Mouse (Mus musculus) right cerebral cortex, adult 2 months (tissue): Measurements from ENCODE around the gene Tdp1.
A peak's percentile ranks its signal among the peaks of the same experiment; 100 is the strongest.

Experiments used
- DNase-seq, 2 experiments: peaks; one replicate each; pipeline ENCODE4 v3.0.0; 2021 to 2022; ENCODE audit warnings: low spot score in 2 of 2

Tdp1 gene

GRCm38 (mm10) chr12:99884269-99885261 lies at the start of gene Tdp1, which contains the start of gene Efcab11:
Tdp1 (plus strand) TSS chr12:99884517.
Efcab11 (minus strand) TSS chr12:99884439.
- DNase-seq = peak; percentile 88 to 89

GRCm38 (mm10) chr12:99836404-99837131 lies 47.7 kb upstream of the Tdp1 start:
- DNase-seq = peak; percentile 57 to 63

- DNase-seq = no peak
These were observed 46.8 kb upstream of the Tdp1 start for GRCm38 (mm10) chr12:99837528-99837927.

GRCm38 (mm10) chr12:99838109-99838508 lies 46.2 kb upstream of the Tdp1 start:
- no peak for DNase-seq

- DNase-seq = no peak
These were observed 45.6 kb upstream of the Tdp1 start for GRCm38 (mm10) chr12:99838703-99839102.

GRCm38 (mm10) chr12:99844951-99845350 lies 39.4 kb upstream of the Tdp1 start:
- no peak for DNase-seq

GRCm38 (mm10) chr12:99849996-99850395 lies 34.3 kb upstream of the Tdp1 start:
- DNase-seq = no peak

- DNase-seq = no peak
These were observed 30.7 kb upstream of the Tdp1 start for GRCm38 (mm10) chr12:99853323-99854258.

GRCm38 (mm10) chr12:99856011-99856410 lies 28.3 kb upstream of the Tdp1 start:
- no peak for DNase-seq

GRCm38 (mm10) chr12:99858664-99859063 lies 25.7 kb upstream of the Tdp1 start:
- DNase-seq = no peak

GRCm38 (mm10) chr12:99859391-99860100 lies 24.8 kb upstream of the Tdp1 start:
- no peak for DNase-seq

GRCm38 (mm10) chr12:99860981-99861380 lies 23.3 kb upstream of the Tdp1 start:
- DNase-seq = peak; percentile 17 to 23

GRCm38 (mm10) chr12:99864613-99865012 lies 19.7 kb upstream of the Tdp1 start:
- no peak for DNase-seq

GRCm38 (mm10) chr12:99868821-99869220 lies 15.5 kb upstream of the Tdp1 start:
- no peak for DNase-seq

GRCm38 (mm10) chr12:99873443-99873842 lies 10.9 kb upstream of the Tdp1 start:
- no peak for DNase-seq

GRCm38 (mm10) chr12:99874609-99875008 lies 9.7 kb upstream of the Tdp1 start:
- DNase-seq = no peak

- peak; percentile 86 to 87 for DNase-seq
These were observed 1.2 kb upstream of the Tdp1 start for GRCm38 (mm10) chr12:99883000-99883712.

- peak in 1 of 2 experiments; percentile 26 for DNase-seq
These were observed 608 bp upstream of the Tdp1 start for GRCm38 (mm10) chr12:99883713-99884105.

- DNase-seq = no peak
These were observed 1.1 kb downstream of the Tdp1 start for GRCm38 (mm10) chr12:99885282-99885901.

GRCm38 (mm10) chr12:99897846-99898245 lies 13.5 kb downstream of the Tdp1 start:
- no peak for DNase-seq
